Mouse (Mus musculus) macrophage (primary cell): ENCODE results near the gene Lbh. TPM values are rescaled to one million over a fixed set of nuclear protein-coding genes. Genes with fewer than 3 reads are reported as not detected.

Experiments used
- H3K27ac ChIP-seq: fragments of 350-480 bp; formaldehyde crosslinking; 2 replicates; pipeline ENCODE4 v1.9.0; 2021
- H3K36me3 ChIP-seq: fragments of 350-480 bp; formaldehyde crosslinking; 2 replicates; pipeline ENCODE4 v1.9.0; 2021; ENCODE audit errors: inconsistent target
- H3K4me3 ChIP-seq: fragments of 350-480 bp; formaldehyde crosslinking; 2 replicates; pipeline ENCODE4 v1.9.0; 2021; ENCODE audit errors: inconsistent target
- H3K79me2 ChIP-seq: fragments of 350-480 bp; formaldehyde crosslinking; 2 replicates; pipeline ENCODE4 v1.9.0; 2021; ENCODE audit errors: inconsistent target
- WGBS: methylation state at CpG from one replicate; pipeline ENCODE4 v1.1.7; 2026; ENCODE audit warnings: inconsistent platforms; ENCODE audit not compliant: missing documents; 5-methylcytosine and 5-hydroxymethylcytosine counted together
- polyA plus RNA-seq: library from polyadenylated mRNA; stranded (reverse); fragments of 250-400 nt; gene quantifications from 3 replicates; pipeline ENCODE4 v1.2.4, GENCODE M21; 2018; ENCODE audit warnings: inconsistent platforms
- total RNA-seq, 78 experiments: library from RNA; depleted of rRNA; stranded (reverse); fragments of 250-400 nt; gene quantifications; 1 replicate in 9 of 78; 2 replicates in 24 of 78; 3 replicates in 43 of 78; 4 replicates in 2 of 78; pipeline ENCODE4 v1.2.4; 2018; ENCODE audit warnings: inconsistent platforms in 56 of 78

Lbh gene
- 10 to 100 TPM in 1 of 26 experiments, 1 to 10 TPM in 25; 1.2 to 13.3 (median 3.1) TPM for total RNA-seq (2018; cell fraction: chromatin; rRNA removed)
- 10 to 100 TPM; 12.3 to 39.9 (median 24.0) TPM for total RNA-seq (2018; cell fraction: cytosol; rRNA removed)
- 10 to 100 TPM in 18 of 26 experiments, 1 to 10 TPM in 8; 5.6 to 31.9 (median 11.8) TPM for total RNA-seq (2018; cell fraction: nucleus; rRNA removed)
- 28.0 to 32.2 TPM (median 30.6 TPM) in 3 replicates for polyA plus RNA-seq

DNA sequence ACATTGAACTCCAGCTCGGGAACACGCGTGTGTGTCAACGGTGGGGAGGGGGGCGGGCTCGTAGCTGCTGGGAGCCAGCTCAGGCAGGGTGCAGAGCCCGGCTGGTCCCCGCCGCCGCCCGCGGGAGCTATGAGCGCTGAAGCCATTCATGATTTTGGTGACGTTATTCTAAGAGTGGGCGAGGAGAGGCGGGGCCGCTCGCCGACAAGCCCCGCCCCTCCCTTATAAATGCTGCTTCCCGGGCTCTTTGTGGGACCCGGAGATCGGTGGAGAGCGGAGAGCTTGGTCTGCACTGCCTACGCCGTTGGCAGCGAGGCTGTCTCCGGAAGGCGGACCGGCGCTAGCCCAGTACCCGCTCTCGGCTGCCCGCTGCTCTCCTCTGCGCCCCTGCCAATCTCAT is at the start of gene Lbh:
Lbh (plus strand) TSS at position 253 of the 400 bp plus-strand sequence.
- peaks cover 20% of the 10 kb centered on the region; the same call in 1 of the 2 replicates for H3K36me3 ChIP-seq
- H3K4me3 ChIP-seq: peak within 1 kb of the TSS; percentile 81
- H3K27ac ChIP-seq: peak within 1 kb of the TSS; percentile 69
- peaks cover 43% of the 10 kb centered on the region; the same call in 1 of the 2 replicates for H3K79me2 ChIP-seq
- WGBS: under 1% methylated on average over 35 of the region's 35 CpGs

DNA sequence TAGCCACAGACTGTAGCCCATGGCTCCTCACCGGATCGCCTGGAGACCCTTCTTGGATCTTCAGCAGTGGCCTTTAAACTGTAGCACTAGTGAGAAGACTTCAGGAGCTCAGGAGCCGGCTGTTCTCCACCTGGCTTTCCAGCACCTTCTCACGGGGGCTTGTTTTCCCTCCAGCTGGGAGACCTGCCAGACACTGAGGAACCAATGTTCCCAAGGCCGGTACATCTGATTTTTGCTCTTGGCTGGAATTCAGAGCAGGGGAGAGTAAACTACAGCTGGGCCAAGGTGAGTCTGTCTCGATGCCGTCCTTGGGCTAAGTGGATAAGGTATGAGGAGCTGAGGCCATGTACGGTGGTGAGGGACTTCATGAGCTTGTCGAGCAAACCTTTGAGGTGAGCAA is 39.1 kb upstream of the Lbh start:
- Histone ChIP-seq H3K79me2 (no peaks in the 10 kb centered on the region), H3K36me3 (no peaks in the 10 kb centered on the region), H3K27ac (no peak overlapping the region), H3K4me3 (no peak overlapping the region)
- 91% methylated on average over 9 of the region's 9 CpGs for WGBS

DNA sequence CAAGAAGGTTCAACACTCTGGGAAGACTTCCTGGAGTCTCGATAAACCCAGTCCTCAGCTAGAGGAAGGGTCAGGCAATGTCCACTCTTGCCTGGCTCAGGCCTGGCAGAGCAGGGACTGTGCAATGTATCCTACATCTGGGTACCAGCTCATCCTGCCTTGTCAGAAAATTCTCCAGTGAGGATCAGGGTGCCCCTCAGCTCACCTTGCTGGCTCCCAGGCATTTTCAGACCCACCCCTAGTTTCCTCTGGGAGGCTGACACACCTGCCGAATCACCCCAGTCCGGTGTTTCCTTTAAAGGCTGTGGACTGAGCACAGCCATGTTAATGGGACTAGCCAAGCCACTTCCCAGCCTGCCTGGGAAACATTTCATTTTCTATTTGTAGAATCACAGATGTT is 37.9 kb upstream of the Lbh start:
- Histone ChIP-seq H3K4me3 (no peak overlapping the region), H3K27ac (no peak overlapping the region), H3K79me2 (no peaks in the 10 kb centered on the region), H3K36me3 (no peaks in the 10 kb centered on the region)
- 73% methylated on average over 3 of the region's 3 CpGs for WGBS

DNA sequence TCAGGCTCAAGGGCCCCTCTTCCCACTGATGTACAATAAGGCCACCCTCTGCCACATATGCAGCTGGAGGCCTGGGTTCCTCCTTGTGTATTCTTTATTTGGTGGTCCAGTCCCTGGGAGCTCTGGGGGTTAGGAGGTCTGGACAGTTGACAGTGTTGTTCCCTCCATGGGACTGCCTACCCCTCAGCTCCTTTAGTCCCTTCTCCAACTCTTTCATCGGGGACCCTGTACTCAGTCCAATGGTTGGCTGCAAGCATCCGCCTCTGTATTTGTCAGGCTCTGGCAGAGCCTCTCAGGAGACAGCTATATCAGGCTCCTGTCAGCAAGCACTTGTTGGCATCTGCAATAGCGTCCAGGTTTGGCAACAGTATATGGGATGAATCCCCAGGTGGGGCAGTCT is 37.1 kb upstream of the Lbh start:
- Histone ChIP-seq H3K36me3 (no peaks in the 10 kb centered on the region), H3K27ac (no peak overlapping the region), H3K79me2 (no peaks in the 10 kb centered on the region), H3K4me3 (no peak overlapping the region)
- 93% methylated on average over 3 of the region's 3 CpGs for WGBS

DNA sequence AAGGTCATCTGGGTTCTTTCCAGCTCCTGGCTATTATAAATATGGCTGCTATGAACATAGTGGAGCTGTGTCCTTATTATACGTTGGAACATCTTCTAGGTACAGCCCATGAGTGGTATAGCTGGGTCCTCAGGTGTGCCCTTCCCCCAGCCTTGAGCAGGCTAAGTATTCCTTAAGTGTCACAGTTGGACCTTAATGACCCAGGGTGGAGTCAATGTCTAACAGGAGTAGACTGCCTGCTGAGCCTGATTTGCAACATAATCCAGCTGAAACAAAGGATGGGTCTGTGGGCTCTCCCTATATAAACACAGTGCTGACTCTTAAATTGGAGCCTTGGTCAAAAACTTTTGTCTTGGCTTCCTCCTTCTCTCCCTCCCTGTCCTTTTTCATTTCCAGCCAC is 36.3 kb upstream of the Lbh start:
- no peak overlapping the region for H3K27ac ChIP-seq
- WGBS: 83% methylated on average over 1 of the region's 1 CpGs

DNA sequence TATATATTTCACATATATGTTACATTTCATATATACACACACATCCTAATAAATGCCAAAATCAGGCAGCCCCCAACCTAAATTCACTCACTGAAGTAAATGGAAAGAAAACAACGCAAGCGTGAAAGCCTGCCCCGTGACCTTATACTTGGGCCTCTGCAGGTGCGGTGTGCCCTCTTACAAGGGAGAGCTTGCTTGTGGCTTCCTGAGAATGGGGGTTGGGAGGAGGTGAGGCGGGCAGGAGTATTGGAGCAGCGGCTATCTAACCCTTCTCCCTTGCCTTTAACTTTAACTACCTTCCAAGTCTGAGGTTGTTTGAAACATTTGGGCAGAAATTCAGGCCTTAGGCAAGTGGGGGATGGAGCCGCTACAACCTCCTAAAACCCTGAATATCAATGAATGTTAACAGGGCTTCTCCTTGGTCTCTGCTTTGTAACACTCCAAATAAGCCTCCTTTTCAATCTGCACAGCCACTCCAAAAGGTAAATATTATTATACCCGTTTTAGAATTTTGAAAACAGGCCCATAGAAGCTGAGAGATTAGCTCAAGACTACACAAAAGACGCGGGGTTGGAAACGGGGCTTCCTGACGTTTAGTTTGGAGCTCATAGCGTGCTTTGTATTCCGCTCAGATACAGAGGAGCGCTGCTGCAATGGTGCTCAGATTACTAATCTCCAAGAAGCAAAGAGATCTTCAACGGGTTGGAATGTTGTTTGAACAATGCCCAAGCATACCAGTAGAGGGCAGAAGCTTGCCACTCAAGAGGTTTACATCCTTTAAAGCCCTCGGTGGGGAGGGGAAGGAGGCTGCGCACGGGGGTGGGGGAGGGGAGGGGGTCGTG is 28.3 kb upstream of the Lbh start:
- H3K4me3 ChIP-seq: no peak overlapping the region
- no peaks in the 10 kb centered on the region for H3K36me3 ChIP-seq
- H3K79me2 ChIP-seq: no peaks in the 10 kb centered on the region
- H3K27ac ChIP-seq: no peak overlapping the region
- WGBS: 49% methylated on average over 17 of the region's 20 CpGs

More for the DNA sequence above, 36.3 kb upstream of the Lbh start:
- Histone ChIP-seq H3K36me3 (no peaks in the 10 kb centered on the region), H3K79me2 (no peaks in the 10 kb centered on the region), H3K4me3 (no peak overlapping the region)

DNA sequence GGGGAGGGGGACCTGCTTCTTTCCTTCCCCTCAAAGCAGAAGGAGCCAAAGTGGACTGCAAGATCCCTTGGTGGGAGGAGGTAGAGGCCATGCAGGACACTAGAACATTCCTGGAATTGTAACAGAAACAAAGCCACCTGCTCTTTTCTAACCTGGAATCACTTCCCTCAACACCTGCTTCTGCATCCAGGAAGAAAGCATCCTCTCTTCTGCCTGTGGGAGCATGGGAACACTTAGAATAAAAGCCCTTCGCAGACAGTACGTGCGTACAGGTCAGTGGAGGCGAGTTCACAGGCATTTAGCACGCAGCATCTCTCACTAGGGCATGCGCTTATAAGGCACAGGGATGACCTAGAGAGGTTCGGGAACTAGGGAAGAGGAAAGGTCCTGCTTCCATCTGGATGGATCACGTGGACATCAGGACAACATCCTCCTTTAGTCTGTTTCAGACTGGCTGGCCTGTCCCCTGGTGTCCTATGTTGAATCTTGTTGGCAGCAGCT is 27.7 kb upstream of the Lbh start:
- Histone ChIP-seq H3K79me2 (no peaks in the 10 kb centered on the region), H3K27ac (no peak overlapping the region), H3K36me3 (no peaks in the 10 kb centered on the region), H3K4me3 (no peak overlapping the region)
- WGBS: 85% methylated on average over 8 of the region's 8 CpGs

DNA sequence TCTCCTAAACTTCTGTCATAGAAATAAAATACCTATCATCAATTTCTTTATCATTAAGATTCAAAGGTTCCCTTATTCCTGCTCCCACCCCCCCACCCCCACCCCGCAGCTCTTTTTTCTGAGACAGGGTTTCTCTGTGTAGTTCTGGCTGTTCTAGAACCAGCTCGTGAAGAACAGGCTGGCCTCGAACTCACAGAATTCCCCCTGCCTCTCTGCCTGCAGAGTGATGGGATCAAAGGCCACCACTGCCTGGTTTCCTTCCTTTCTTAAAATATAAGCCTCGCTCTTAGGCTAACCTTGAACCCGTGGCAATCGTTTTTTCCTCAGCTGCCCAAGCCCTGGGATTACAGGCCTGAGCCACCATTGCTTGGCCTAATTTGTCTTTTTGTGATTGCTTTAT is 26.5 kb upstream of the Lbh start:
- Histone ChIP-seq H3K36me3 (no peaks in the 10 kb centered on the region), H3K4me3 (no peak overlapping the region), H3K27ac (no peak overlapping the region), H3K79me2 (no peaks in the 10 kb centered on the region)
- 94% methylated on average over 5 of the region's 6 CpGs for WGBS

DNA sequence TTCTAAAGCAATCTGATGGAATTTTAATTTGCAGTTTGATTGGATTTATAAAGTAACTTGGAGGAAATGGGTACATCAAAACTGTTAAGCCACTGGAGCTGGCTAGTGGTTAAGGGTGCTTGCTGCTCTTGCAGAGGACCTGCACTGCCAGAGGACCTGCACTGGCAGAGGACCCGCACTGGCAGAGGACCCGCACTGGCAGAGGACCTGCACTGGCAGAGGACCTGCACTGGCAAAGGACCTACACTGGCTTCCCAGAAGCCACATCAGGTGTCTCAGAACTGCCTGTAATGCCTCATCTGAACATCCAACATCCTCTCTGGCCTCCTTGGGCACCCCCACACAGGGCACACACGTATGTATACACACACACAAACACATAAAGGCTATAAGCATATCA is 22.6 kb upstream of the Lbh start:
- H3K4me3 ChIP-seq: no peak overlapping the region
- H3K36me3 ChIP-seq: no peaks in the 10 kb centered on the region
- H3K79me2 ChIP-seq: no peaks in the 10 kb centered on the region
- no peak overlapping the region for H3K27ac ChIP-seq
- WGBS: 100% methylated on average over 3 of the region's 3 CpGs

DNA sequence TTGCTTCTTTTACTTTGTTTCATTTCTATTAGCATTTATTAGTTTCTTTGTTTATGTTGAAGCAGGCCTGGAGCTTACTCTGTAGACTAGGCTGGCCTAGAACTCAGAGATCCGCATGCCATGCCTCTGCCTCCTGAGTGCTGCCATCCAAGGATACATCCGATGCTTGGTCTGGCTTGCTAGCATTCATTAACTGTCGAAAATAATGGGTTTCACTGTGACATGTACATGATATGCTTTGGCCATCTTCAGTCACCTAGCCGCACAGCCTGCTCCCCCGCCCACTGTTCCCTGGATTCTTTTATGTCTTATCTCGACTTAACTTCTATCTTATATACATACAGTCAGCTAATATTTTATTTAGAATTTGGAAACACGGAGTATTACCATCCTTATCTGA is 21.0 kb upstream of the Lbh start:
- H3K79me2 ChIP-seq: no peaks in the 10 kb centered on the region

DNA sequence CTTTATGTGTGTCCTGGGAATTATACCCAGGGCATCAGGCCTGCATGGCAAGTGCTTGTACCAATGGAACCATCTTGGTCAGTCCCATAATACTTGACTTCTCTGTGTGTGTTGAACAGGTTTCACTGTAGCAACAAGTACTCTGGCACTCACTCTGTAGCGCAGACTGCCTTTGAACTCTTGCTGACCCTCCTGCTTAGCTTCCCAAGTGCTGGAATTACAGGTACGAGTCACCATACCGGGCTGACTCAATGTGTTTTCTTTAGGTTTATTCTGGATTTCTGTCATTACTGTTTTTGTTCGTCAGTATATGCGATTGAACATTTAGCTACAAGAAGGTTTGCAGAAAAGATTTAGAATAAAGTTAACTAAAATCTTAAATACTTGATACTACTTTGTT is 20.1 kb upstream of the Lbh start:
- WGBS: 97% methylated on average over 5 of the region's 5 CpGs
- no peaks in the 10 kb centered on the region for H3K36me3 ChIP-seq

More for the DNA sequence above, 21.0 kb upstream of the Lbh start:
- no peak overlapping the region for H3K27ac ChIP-seq
- no peak overlapping the region for H3K4me3 ChIP-seq
- H3K36me3 ChIP-seq: no peaks in the 10 kb centered on the region
- WGBS: 91% methylated on average over 7 of the region's 7 CpGs

DNA sequence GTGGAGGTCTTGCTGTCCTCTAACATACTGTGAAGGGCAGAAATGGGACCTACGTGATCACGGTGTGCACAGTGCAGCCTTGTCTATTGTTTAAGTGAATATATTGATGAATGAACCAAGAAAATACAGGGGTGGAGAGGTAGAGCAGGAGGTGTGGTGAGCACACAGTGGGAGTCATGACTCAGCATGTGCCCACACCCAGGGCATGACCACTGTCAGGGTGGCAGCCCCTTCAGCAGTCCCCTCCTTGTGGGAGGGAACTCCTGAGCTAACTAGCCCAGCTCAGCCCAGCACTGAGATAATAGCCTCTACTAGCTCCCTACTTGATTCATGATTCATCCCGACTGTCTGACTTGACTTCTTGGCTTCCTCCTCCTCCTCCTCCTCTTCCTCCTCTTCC is 19.3 kb upstream of the Lbh start:
- 68% methylated on average over 3 of the region's 3 CpGs for WGBS
- H3K79me2 ChIP-seq: no peaks in the 10 kb centered on the region
- H3K36me3 ChIP-seq: no peaks in the 10 kb centered on the region
- no peak overlapping the region for H3K4me3 ChIP-seq
- no peak overlapping the region for H3K27ac ChIP-seq

More for the DNA sequence above, 20.1 kb upstream of the Lbh start:
- no peak overlapping the region for H3K4me3 ChIP-seq
- no peaks in the 10 kb centered on the region for H3K79me2 ChIP-seq
- H3K27ac ChIP-seq: no peak overlapping the region

DNA sequence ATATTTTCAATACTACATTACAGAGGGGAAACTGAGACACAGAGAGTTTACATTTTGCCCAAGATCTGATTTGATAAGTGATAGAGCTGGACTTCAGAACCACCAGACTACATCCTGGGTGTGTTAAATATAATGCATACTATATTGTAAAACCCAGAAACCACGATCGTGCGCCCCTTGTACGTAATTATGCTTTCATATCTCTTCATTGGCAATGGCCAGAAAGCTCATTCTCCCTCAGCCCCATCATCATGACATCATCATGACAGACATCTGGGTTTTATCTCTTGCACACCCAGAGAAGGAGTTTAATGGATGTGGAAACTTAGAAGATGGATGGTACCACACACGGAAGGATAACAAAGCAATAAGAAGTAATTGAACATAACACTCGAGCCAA is 17.1 kb upstream of the Lbh start:
- no peaks in the 10 kb centered on the region for H3K36me3 ChIP-seq
- no peak overlapping the region for H3K4me3 ChIP-seq
- WGBS: 82% methylated on average over 6 of the region's 6 CpGs
- no peak overlapping the region for H3K27ac ChIP-seq
- H3K79me2 ChIP-seq: no peaks in the 10 kb centered on the region

DNA sequence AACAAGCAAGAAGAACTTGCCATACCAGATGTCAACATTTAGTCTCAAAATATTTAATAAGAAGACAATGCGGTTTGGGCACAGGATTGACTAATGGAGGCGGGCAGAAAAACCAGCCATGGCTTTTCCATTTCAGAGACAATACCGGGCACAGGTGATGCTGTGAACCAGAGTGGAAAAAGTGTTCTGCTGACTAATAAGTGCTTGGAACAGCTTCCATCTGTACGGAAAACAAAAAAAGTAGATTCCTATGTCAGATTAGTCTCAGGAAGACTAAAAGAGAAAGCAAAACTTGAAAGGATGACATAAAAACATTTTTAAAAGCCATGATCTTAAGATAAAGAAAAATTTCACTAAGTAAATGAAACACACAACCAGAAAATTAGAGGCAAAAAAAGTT is 16.4 kb upstream of the Lbh start:
- no peaks in the 10 kb centered on the region for H3K36me3 ChIP-seq
- no peak overlapping the region for H3K27ac ChIP-seq
- 87% methylated on average over 4 of the region's 4 CpGs for WGBS
- no peaks in the 10 kb centered on the region for H3K79me2 ChIP-seq
- H3K4me3 ChIP-seq: no peak overlapping the region

DNA sequence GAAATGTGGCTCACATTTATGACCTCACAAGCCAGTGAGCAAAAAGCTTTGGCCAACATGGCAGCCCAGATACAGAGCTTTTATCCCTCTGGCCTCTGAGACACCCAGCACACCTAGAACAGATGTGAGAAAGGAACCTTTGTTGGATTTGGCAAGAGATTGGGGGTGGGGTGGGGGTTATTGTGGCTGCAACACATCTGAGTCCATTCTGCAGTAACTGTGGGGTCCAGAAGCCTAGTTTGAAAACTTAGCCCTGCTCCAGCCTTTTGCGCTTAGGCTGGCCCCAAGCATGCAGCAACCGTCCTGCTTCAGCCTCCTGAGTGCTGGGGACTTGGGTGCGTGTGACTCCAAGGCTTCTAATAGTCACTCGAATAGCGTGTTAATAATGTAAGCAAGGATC is 14.8 kb upstream of the Lbh start:
- WGBS: 95% methylated on average over 5 of the region's 5 CpGs

More for the DNA sequence above, 14.8 kb upstream of the Lbh start:
- Histone ChIP-seq H3K36me3 (no peaks in the 10 kb centered on the region), H3K27ac (peak overlapping the region; percentile 27), H3K4me3 (no peak overlapping the region), H3K79me2 (no peaks in the 10 kb centered on the region)
